Mouse (Mus musculus): Measurements from ENCODE around the gene Foxp1.

GRCm38 (mm10) chr6:99273177-99273576, 249.3 kb downstream of the Foxp1 start:
- TF ChIP-seq FLI1 (IDR thresholded peaks at IDR 0.05; ENCODE audit: low read length) (no peak), GATA1 (IDR thresholded peaks at IDR 0.05; ENCODE audit: borderline replicate concordance, low read length) (no peak)
